Mouse (Mus musculus) E14TG2a.4 (cell line): ENCODE data around the gene Crmp1.

ENCODE experiments used
- CTCF ChIP-seq: conservative IDR thresholded peaks from 2 replicates; pipeline ENCODE4 v1.5.1; 2014; ENCODE audit warnings: low read length
- NANOG ChIP-seq: IDR thresholded peaks from 2 replicates; pipeline ENCODE4 v1.6.1; 2014; ENCODE audit warnings: borderline replicate concordance, low read length, mixed read lengths

GRCm38 (mm10) chr5:37233010-37233557 lies 8.7 kb upstream of the Crmp1 start:
- TF ChIP-seq CTCF = no peak
- TF ChIP-seq NANOG = no peak
